Mouse (Mus musculus): Measurements from ENCODE around the gene Pmp22.

Gene Pmp22

DNA sequence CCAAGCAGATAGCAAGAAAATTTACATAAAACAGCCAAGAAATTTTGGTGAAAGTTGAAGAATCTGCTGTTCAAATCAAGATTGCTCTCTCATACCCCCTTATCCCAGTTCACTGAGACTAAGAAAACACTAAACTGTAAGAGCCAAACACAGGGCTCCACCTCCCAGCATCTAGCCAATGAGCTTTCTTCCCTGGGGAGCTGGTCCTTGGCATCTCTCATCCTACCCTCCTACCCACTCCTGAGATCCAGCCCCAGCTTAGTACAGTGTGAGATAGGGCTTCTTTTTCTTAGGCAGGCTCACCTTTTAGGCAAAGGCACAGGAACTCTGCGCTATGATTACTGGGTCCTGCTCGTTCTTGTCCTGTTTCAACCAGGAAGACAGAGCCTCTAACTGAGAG is 34.0 kb downstream of the Pmp22 start:
- no peak for DNase-seq (ENCODE audit: low spot score in 2 of 2)

DNA sequence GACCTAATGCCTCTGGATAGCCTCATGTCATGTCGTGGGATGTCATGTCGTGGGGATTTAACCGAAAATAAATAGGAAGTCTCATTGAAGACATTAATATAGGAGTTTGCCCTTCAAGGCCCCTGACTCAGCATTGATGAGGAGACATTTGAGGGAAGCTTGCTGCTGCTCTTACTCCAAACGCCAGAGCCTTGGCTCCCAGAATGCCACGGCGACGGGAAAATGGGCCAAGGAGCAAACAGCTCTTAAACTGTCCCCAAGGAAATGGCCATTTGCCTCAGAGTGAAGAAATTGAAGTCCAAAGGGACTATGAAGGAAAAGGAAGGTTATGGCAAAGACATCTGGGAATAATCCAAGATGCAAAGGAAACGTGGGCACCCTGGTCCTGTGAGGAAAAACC is 34.8 kb downstream of the Pmp22 start:
- no peak for DNase-seq (ENCODE audit: low spot score in 2 of 2)

DNA sequence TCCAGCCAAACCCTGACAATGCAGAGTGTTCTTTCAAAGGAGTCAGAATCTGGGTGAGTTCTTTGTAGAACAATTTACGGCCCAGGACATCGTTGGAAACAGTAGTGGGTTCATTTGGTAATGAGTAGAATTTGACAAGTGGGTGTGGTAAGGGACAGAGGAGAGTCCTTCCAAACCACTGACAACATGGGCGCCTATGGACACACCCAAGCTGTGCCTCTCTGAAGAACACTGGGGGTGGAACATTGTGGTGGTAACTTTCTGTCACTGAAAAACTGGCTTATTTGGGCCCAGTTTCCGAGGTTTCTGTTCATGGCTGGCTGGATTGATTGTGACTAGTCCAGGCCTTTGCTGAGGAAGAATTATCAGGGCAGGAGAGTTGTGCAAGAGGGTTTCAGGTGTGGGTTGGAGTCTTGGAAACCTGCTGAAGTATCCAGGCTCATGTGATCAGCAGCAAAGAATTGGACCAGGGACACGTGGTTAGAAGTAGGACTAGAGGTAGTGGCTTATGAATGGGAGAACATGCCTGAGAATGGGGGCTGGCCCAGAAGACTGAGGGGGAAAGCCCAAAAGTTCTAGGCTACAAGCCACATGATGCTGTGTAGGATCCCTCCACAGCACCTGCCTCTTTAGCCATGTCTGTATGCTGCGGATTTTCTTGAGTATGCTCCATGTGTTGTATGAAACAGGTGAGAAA is 35.4 kb downstream of the Pmp22 start:
- no peak for DNase-seq (ENCODE audit: low spot score in 2 of 2)

DNA sequence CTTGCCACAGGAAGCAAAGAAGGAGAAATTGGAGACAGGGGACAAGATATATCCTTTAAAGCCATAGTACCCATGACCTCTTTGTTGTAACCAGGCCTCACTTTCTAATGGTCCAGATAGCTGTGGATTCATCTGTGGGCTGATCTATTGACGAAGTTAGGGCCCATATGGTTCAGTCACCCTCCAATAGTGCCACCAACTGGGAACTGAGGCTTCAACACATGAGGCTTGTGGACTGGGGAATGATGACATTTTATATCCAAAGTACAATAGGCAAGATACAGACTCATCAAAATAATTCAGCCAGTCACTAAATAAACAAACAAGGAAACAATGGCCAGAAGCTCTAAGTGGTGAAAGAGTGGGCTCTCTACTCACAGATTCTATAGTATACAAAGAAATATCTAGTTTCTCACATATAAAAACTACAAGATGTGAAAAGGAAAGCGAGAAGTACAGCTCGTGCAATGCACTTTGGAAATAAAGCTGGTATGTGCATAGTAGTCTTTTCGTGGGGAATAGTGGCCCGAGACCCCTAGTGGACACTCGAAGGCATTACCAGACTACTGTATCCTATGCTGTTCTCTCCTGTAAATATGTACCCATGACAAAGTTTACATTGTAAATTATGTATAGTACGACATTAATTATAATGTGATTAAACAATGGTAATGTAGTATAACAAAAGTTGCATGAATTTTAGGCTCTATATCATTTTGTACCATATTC is 36.1 kb downstream of the Pmp22 start:
- DNase-seq (ENCODE audit: low spot score in 2 of 2): peak in 1 of 2 experiments; percentile 13

DNA sequence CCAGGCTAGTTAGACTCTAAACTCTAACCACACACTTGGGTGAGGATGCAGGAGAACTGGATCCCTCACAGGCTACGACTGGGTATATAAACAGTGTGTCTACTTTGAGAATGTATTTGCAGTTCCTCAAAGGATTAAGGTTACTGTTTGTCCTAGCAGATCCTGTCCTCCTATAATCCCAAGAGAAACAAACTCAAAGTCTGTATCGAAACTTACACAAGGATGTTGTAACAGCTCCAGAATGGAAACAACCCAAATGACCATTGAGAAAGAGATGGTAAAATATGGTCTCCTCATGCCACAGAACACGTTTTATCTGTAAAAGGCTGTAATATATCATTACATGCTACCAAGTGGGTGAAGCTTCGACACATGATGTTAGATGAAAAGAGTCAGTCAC is 39.0 kb downstream of the Pmp22 start:
- DNase-seq (ENCODE audit: low spot score in 2 of 2): no peak

DNA sequence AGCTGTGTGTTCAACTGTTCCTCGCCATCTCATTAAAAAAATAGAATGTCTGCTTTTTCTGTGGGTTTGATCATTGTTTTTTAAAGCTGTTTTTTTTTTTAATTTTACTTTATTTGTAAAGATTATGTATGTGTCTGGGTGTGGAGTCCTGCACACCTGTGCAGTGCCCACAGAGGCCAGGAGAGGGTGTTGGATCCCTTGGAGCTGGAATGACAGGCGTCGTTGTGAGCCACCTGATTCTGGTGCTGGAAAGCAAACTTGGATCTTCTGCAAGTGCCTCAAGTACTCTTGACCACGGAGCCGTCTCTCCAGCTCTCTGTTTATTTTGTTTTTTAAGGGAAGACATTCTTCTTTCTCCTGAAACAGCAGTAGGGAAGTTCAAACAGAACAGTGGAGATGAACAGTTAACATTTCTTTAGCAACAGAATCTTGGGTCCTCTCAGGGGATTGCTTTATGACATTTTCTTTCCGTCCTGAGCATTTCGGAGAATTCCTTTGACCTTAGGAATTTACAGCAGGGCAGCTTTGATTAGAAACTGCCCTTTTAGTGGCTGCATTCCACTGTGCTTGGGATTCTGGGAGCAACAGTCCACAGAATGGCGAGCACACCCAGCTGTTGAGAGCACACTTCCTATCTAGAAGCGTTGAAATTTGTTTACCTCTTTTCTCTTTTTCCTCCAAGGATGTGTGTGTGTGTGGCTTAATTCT is 39.9 kb downstream of the Pmp22 start:
- no peak for DNase-seq (ENCODE audit: low spot score in 2 of 2)

DNA sequence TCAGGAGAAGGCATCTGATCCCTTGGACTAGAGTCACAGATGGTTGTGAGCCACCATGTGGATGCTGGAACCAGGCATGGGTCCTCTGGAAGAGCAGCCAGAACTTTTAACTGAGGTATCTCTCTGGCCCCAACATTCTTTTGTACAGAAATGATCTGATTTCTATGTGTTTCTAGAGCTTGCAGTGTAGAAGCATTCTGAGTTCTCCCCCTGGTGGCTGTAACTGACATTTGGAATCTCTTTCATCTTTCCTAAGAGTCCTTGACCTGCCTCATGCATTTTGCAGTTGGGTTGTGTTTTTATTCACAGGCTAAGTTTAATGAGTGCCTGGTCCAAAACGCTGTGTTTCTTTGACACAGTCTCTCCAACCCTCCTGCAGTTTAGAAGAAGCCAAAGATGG is 43.2 kb downstream of the Pmp22 start:
- DNase-seq (ENCODE audit: low spot score in 2 of 2): peak in 1 of 2 experiments; percentile 7

DNA sequence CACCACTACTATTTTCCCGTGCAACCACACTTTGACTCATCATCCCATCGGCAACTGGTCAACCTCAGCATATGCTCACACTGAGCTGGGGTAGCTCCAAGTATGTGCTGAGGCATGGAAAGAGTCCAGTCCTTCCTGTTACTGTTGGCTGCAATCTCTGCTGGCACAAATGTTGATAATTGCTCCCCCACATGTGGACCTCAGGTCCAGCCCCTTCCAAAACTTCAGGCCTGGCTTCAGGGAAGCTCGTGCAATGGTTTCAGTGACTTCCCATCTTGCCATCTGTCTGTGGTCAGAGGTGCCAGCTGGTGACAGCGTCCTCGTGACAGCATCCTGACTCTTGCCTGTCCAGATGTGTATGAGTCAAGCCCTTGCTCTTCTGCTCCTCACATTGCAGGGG is 44.8 kb downstream of the Pmp22 start:
- no peak for DNase-seq (ENCODE audit: low spot score in 2 of 2)

DNA sequence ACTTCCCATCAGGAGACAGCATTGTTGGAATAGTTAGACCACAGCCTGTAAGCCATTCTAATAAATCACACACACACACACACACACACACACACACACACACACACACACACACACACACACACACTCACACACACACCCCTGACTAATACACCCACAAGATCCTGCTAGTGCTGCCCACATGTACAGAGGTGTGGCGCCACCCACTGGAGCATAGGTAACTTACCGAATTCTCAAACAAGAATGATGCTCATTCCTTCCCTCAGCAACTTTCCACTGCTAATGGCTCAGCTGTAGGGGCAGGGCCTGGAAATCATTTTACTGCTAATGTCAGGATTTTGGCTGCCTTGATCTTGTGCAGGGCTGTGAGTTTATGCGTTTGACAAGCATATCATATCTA is 46.5 kb downstream of the Pmp22 start:
- no peak for DNase-seq (ENCODE audit: low spot score in 2 of 2)

DNA sequence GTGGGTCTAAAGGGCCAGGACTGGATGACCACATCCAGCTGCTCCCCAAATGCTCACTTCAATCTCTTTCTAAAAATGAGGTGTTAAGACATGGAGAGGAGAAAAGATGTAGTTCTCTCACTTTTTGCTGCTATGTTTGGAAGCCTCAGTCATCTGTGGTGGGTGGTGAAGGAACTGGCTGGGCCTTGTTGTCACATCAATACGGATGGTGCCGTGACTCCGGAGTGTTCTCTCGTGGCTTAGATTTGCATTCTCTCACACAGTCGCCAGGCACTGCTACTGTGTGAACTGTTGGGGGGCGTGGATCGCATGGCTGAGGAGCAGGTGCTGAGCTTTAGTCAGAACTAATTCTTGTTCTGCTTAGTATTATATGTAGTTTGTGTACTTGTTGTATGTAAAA is 47.6 kb downstream of the Pmp22 start:
- no peak for DNase-seq (ENCODE audit: low spot score in 2 of 2)

DNA sequence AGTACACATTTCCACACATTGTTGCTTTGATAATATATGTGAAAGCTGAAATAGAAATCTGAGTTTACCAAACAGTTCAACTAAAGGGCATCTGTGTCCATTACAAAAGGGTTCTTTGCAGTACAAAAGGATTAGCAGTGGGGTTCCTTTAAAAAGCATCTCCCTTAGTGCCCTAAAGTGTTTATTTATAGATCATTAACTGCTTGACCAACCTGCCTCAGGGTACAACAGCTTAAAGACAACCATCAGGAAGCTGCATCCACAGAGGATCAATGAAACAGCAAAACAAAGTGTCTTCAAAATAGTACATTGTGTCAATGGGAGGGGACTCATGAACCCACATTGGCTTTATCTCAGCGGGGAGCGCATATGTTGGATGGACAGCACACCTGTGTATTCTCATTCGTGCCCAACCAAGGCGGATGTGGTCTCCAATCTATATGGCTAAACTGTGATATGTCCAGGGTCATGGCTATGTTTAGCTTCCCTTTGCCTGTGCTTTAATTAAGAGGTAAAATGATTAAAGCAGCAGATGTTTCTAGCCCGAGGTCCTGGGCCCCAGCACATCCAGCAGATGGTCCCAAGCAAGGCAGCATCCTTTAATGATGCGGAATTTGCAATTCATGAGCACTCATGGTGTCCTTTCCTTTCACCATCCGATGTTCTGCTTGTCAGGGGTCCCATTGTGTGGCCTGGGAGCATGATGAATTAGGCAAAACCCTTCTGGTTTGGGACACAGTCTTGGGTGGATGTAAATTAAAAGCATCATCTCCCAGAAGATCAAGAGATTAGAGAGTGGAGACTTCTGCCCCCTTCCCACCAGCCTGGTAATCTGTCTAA is 51.7 kb downstream of the Pmp22 start:
- no peak for DNase-seq (ENCODE audit: low spot score in 2 of 2)

DNA sequence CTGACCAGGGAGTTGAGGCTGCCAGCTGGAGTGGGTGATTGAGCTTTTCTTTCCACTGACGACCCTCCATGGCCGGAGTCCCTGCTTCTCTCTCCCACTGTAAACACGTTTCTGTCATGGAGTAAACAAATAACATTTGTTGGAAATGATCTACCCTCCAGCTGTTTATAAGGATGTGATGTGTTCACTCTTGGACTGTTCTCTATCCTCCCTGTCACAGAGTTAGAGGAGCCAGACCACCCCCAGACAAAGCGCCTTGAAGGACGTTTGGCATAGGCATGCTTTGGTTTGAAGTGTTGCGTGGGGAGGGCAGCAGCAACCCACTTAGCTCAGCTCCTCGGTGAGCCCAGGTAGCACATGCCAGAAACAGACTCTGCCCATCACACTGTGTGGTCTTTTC is 60.0 kb downstream of the Pmp22 start:
- no peak for DNase-seq (ENCODE audit: low spot score in 2 of 2)

DNA sequence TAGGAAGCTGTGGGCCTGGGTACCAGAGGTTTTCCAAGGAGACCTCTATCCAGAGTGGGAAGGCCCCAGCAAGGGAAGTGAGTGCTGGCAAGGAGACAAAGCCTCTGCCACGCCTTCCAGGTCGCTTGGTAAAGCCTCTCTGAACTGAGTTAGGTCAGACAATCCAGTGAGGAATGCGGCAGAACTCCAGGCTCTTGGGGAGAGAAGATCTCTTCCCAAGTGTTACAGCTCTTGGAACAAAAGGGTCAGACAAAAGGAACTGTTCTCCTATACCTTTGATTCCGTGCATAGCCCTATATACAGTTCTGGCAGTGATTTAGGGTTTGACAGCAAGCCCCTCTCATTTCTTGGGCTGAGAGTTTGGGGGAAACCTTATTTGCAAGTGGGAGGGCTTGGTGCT is 69.3 kb downstream of the Pmp22 start:
- DNase-seq (ENCODE audit: low spot score in 2 of 2): no peak

DNA sequence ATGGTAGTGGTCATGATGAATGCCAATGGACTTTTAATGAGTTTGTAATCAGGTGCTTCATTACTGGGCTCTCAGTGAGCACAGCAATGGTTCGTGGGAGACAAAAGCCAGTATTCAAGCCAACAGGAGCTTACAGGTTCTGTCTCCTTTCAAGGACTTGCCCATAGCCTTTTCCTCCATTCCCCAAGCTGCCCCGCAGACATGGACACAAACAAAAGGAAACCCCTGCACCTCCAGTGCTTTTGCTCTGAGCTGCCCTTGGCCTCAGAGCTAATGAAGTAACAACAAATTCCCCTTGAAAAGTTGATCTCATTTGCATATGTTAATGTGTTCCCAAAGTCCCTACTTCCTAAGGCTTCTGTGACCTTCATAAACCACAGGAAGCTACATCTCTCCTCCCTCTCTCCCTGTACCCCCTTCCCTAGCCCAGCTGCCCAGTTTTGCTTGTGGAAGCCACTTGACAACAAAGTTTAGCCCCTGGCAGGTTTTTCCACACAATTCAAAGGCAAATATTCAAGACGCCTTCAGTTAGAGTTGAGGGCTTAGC is 73.3 kb downstream of the Pmp22 start:
- DNase-seq (ENCODE audit: low spot score in 2 of 2): no peak

Data from thymus, postnatal 10 days (tissue).